Comparison of ENCODE assay signal across 11 mouse cellular contexts in the genomic region with DNA sequence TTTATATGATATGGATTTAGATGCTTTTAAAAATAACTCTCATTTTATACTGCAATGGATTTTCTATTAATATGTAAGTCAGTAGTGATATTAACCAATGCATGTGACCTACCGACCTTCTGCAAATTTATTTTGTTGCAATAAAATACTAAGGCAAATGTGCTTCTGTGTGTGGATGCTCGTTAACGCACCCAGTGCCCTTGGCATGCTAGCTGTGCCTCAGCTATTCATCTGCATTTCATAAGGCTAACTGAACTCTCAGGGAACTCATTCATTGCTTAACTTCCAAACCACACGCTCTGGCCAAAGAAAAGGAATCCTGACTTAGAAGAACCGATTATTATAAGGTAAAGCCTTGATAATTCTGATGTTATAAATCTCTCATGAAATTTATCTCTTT.
DNase-seq lines count a peak whose midpoint lies in the region; ATAC-seq and TF ChIP-seq lines count a peak whose summit lies in the region.
"Had no signal": no experiment of that assay in that cellular context is flagged by ENCODE, and none has a peak within 500 bp of the region (broad histone marks: within the 10 kb centered on the region; RNA-seq: fewer than 3 reads in every experiment).

No protein-coding gene starts in this region.

- WGBS in embryonic facial prominence, embryonic 13.5 days, result 55% methylated on average over 5 of the region's 5 CpGs
- 39% methylated on average over 5 of the region's 5 CpGs for WGBS in hindbrain, embryonic 12.5 days
- WGBS in midbrain, embryonic 14.5 days, result 25% methylated on average over 5 of the region's 5 CpGs

- 0 out of 2 replicates have a peak overlapping the region, but pooled peaks have one; percentile 32 for H3K4me2 ChIP-seq in embryonic facial prominence, embryonic 13.5 days
- H3K4me2 ChIP-seq in hindbrain, embryonic 12.5 days (replicated peaks), result peak overlapping the region; percentile 17; the same call in 1 of the 2 replicates
- H3K4me2 ChIP-seq in midbrain, embryonic 14.5 days (ENCODE audit: low read length), result peak overlapping the region; percentile 20
- H3K4me2 ChIP-seq: liver, embryonic 15.5 days had no signal

- H3K9ac ChIP-seq in embryonic facial prominence, embryonic 13.5 days, result no peak overlapping the region
- no peak overlapping the region for H3K9ac ChIP-seq in hindbrain, embryonic 12.5 days
- no peak overlapping the region for H3K9ac ChIP-seq in midbrain, embryonic 14.5 days (replicated peaks; ENCODE audit: low read length)
- H3K9ac ChIP-seq: liver, embryonic 15.5 days had no signal

- DNase-seq in left cerebral cortex, adult 2 months (ENCODE audit: extremely low spot score in 1 of 2, low spot score in 2 of 2), result no peak
- DNase-seq in left cerebral cortex, postnatal 4 days, result no peak
- DNase-seq in midbrain, embryonic 14.5 days, result peak; percentile 58
- DNase-seq in gastrocnemius, postnatal 14 days, result no peak
- DNase-seq in left cerebral cortex, postnatal 10 days (ENCODE audit: extremely low spot score in 1 of 2, low spot score in 2 of 2), result no peak
- DNase-seq: kidney, adult 9 months; thymus, postnatal 14 days had no signal

- H3K27ac ChIP-seq in left cerebral cortex, adult 2 months, result peak overlapping the region; percentile 57
- H3K27ac ChIP-seq in embryonic facial prominence, embryonic 13.5 days, result 0 out of 2 replicates have a peak overlapping the region, but pooled peaks have one; percentile 55
- H3K27ac ChIP-seq in hindbrain, embryonic 12.5 days, result peak overlapping the region; percentile 46
- 0 out of 2 replicates have a peak overlapping the region, but pooled peaks have one; percentile 14 for H3K27ac ChIP-seq in midbrain, embryonic 14.5 days (replicated peaks; ENCODE audit: low read depth, low read length)
- H3K27ac ChIP-seq: liver, embryonic 15.5 days had no signal

- peaks cover 10% of the 10 kb centered on the region for H3K4me1 ChIP-seq in embryonic facial prominence, embryonic 13.5 days
- H3K4me1 ChIP-seq in hindbrain, embryonic 12.5 days, result peaks cover 19% of the 10 kb centered on the region
- peaks cover 13% of the 10 kb centered on the region; the same call in 1 of the 2 replicates for H3K4me1 ChIP-seq in midbrain, embryonic 14.5 days (ENCODE audit: control insufficient read depth, insufficient read depth, low read length)
- H3K4me1 ChIP-seq: liver, embryonic 15.5 days had no signal

- no peaks in the 10 kb centered on the region for H3K27me3 ChIP-seq in embryonic facial prominence, embryonic 13.5 days
- no peaks in the 10 kb centered on the region; the same call in 1 of the 2 replicates for H3K27me3 ChIP-seq in hindbrain, embryonic 12.5 days
- H3K27me3 ChIP-seq in midbrain, embryonic 14.5 days (ENCODE audit: control insufficient read depth, insufficient read depth, low read length), result no peaks in the 10 kb centered on the region
- H3K27me3 ChIP-seq: liver, embryonic 15.5 days had no signal

- ATAC-seq in embryonic facial prominence, embryonic 13.5 days (ENCODE audit: insufficient number of reproducible peaks, insufficient read depth, low FRiP score, low TSS enrichment, low read depth), result no peak
- ATAC-seq in hindbrain, embryonic 12.5 days (ENCODE audit: low FRiP score), result 0 out of 2 replicates have a peak, but pooled peaks have one; percentile 51
- ATAC-seq in midbrain, embryonic 14.5 days (ENCODE audit: low FRiP score, low TSS enrichment), result no peak
- no peak for ATAC-seq in frontal cortex, adult (ENCODE audit: low TSS enrichment)

- no peak overlapping the region for H3K4me3 ChIP-seq in left cerebral cortex, adult 2 months
- H3K4me3 ChIP-seq in embryonic facial prominence, embryonic 13.5 days, result no peak overlapping the region
- no peak overlapping the region for H3K4me3 ChIP-seq in hindbrain, embryonic 12.5 days
- H3K4me3 ChIP-seq in midbrain, embryonic 14.5 days (replicated peaks; ENCODE audit: low read depth, low read length), result no peak overlapping the region
- H3K4me3 ChIP-seq: liver, embryonic 15.5 days had no signal

- H3K9me3 ChIP-seq in embryonic facial prominence, embryonic 13.5 days, result no peaks in the 10 kb centered on the region
- no peaks in the 10 kb centered on the region for H3K9me3 ChIP-seq in hindbrain, embryonic 12.5 days (replicated peaks)
- H3K9me3 ChIP-seq in midbrain, embryonic 14.5 days (ENCODE audit: control insufficient read depth, low read length), result no peaks in the 10 kb centered on the region
- H3K9me3 ChIP-seq: liver, embryonic 15.5 days had no signal

- intact Hi-C loops in left cerebral cortex, adult 2 months (cut with DNase I), result no loop called here
- intact Hi-C loops in left cerebral cortex, postnatal 4 days (cut with DNase I), result no loop called here
- intact Hi-C loops in gastrocnemius, postnatal 14 days (cut with DNase I; ENCODE audit: low total_unique reads), result no loop called here
- intact Hi-C loops in left cerebral cortex, postnatal 10 days (cut with DNase I), result no loop called here

- no peak for TF ChIP-seq CTCF in left cerebral cortex, adult 2 months (IDR thresholded peaks at IDR 0.05)

- H3K36me3 ChIP-seq in embryonic facial prominence, embryonic 13.5 days, result no peaks in the 10 kb centered on the region
- H3K36me3 ChIP-seq in hindbrain, embryonic 12.5 days, result no peaks in the 10 kb centered on the region
- H3K36me3 ChIP-seq in midbrain, embryonic 14.5 days (ENCODE audit: control insufficient read depth, insufficient read depth, low read length), result no peaks in the 10 kb centered on the region
- H3K36me3 ChIP-seq: liver, embryonic 15.5 days had no signal
